In the genomic region with DNA sequence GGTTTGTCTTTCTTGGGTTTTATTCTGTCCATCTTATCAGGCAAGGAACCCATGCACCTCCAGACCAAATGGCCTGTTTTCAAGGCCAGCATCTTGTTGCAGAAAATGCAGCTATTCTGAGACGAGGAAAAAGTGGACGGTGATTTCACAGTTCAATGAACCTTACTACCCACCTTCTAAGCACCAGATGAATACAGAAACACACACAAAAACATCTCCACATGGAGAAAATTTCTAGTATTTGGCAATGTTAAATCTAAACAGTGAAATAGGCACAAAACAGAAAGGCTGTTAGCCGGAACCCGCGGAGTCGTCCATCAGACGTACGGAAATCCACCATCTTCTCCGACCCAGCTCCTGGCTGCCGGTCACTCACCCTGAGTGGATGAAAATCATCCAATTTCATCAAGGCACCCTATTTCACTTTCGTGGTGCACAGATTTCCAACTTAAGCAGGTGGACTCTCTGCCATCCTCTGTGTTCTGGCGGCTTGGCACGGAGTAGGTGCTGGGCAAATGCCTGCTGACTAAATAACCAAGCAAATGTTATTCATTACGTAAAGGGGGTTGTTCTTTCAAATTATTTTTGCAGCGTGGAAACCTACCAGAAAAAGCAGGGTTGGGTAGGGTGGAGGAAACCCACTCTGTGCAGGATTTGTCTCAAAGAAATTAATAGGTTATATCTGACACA, we compare ENCODE assay signal across 29 mouse cellular contexts.
DNase-seq lines count a peak whose midpoint lies in the region; ATAC-seq and TF ChIP-seq lines count a peak whose summit lies in the region.
"Had no signal": no experiment of that assay in that cellular context is flagged by ENCODE, and none has a peak within 500 bp of the region (broad histone marks: within the 10 kb centered on the region; RNA-seq: fewer than 3 reads in every experiment).

No protein-coding gene starts in this region.

- H3K36me3 ChIP-seq in forebrain, postnatal 0 days (ENCODE audit: insufficient read depth): no peaks in the 10 kb centered on the region
- no peaks in the 10 kb centered on the region for H3K36me3 ChIP-seq in forebrain, embryonic 12.5 days (replicated peaks)
- H3K36me3 ChIP-seq: embryonic facial prominence, embryonic 13.5 days; limb, embryonic 15.5 days; midbrain, embryonic 13.5 days; neural tube, embryonic 13.5 days had no signal

- no peaks in the 10 kb centered on the region for H3K9me3 ChIP-seq in forebrain, postnatal 0 days (ENCODE audit: low read length)
- H3K9me3 ChIP-seq in forebrain, embryonic 12.5 days: peaks cover 5% of the 10 kb centered on the region; the same call in 1 of the 2 replicates
- H3K9me3 ChIP-seq: limb, embryonic 15.5 days; neural tube, embryonic 13.5 days had no signal

- ATAC-seq in forebrain, postnatal 0 days: no peak
- ATAC-seq in forebrain, embryonic 12.5 days (ENCODE audit: low FRiP score): no peak
- ATAC-seq: forebrain, embryonic 14.5 days; inflammation-experienced regulatory T-cells, adult 6 months; midbrain, embryonic 13.5 days had no signal

- no peak overlapping the region for H3K4me2 ChIP-seq in forebrain, postnatal 0 days (ENCODE audit: low read depth)
- no peak overlapping the region for H3K4me2 ChIP-seq in forebrain, embryonic 12.5 days
- H3K4me2 ChIP-seq: embryonic facial prominence, embryonic 13.5 days; hindbrain, embryonic 14.5 days; limb, embryonic 15.5 days; lung, embryonic 14.5 days; midbrain, embryonic 13.5 days; neural tube, embryonic 13.5 days had no signal

- DNase-seq in forebrain, postnatal 0 days: peak; percentile 27
- peak; percentile 92 for DNase-seq in adipocyte (ENCODE audit: low spot score)
- peak; percentile 45 for DNase-seq in cerebellum, adult 9-10 months
- peak; percentile 47 to 72 for DNase-seq in layer of hippocampus, adult 18-20 months (ENCODE audit: low spot score in 2 of 2)
- no peak for DNase-seq in kidney, adult 18-20 months
- DNase-seq in frontal cortex, postnatal 36 days (ENCODE audit: low spot score in 2 of 2): no peak
- DNase-seq: adrenal gland, adult 8-10 months; gastrocnemius, postnatal 36 days; heart, postnatal 36 days; kidney, adult 8-10 months; kidney, postnatal 10 days; left cerebral cortex, postnatal 4 days; lung, embryonic 14.5 days; retina, postnatal 1 day; right cerebral cortex, postnatal 4 days; thymus, adult 2 months; thymus, postnatal 4 days had no signal

- no peak overlapping the region for H3K4me3 ChIP-seq in forebrain, postnatal 0 days (ENCODE audit: low read depth, low read length)
- H3K4me3 ChIP-seq in forebrain, embryonic 12.5 days (replicated peaks): no peak overlapping the region
- H3K4me3 ChIP-seq: embryonic facial prominence, embryonic 13.5 days; erythroblast, embryonic 14.5 days; left cerebral cortex, adult 2 months; limb, embryonic 15.5 days; megakaryocyte, embryonic 14.5 days; midbrain, embryonic 13.5 days; neural tube, embryonic 13.5 days had no signal

- no peak overlapping the region for H3K9ac ChIP-seq in forebrain, postnatal 0 days
- H3K9ac ChIP-seq in forebrain, embryonic 12.5 days: no peak overlapping the region
- H3K9ac ChIP-seq: embryonic facial prominence, embryonic 13.5 days; hindbrain, embryonic 14.5 days; limb, embryonic 15.5 days; liver, embryonic 14.5 days; lung, embryonic 14.5 days; midbrain, embryonic 13.5 days; neural tube, embryonic 13.5 days had no signal

- H3K27me3 ChIP-seq in forebrain, postnatal 0 days (ENCODE audit: insufficient read depth, low read length): no peaks in the 10 kb centered on the region
- no peaks in the 10 kb centered on the region for H3K27me3 ChIP-seq in forebrain, embryonic 12.5 days
- H3K27me3 ChIP-seq: embryonic facial prominence, embryonic 13.5 days; limb, embryonic 15.5 days; neural tube, embryonic 13.5 days had no signal

- no peak overlapping the region for H3K27ac ChIP-seq in forebrain, postnatal 0 days (ENCODE audit: low read depth, low read length)
- H3K27ac ChIP-seq in forebrain, embryonic 12.5 days: no peak overlapping the region
- H3K27ac ChIP-seq: embryonic facial prominence, embryonic 13.5 days; hindbrain, embryonic 14.5 days; left cerebral cortex, adult 2 months; limb, embryonic 15.5 days; liver, embryonic 14.5 days; midbrain, embryonic 13.5 days; neural tube, embryonic 13.5 days had no signal

- no peak for TF ChIP-seq CTCF in forebrain, postnatal 0 days (IDR thresholded peaks at IDR 0.05; ENCODE audit: low read depth)

- 70% methylated on average over 15 of the region's 15 CpGs for WGBS in forebrain, postnatal 0 days
- 90% methylated on average over 15 of the region's 15 CpGs for WGBS in forebrain, embryonic 12.5 days

- H3K4me1 ChIP-seq in forebrain, postnatal 0 days (ENCODE audit: insufficient read depth): no peaks in the 10 kb centered on the region
- peaks cover 15% of the 10 kb centered on the region for H3K4me1 ChIP-seq in forebrain, embryonic 12.5 days
- H3K4me1 ChIP-seq: limb, embryonic 15.5 days; megakaryocyte, embryonic 14.5 days had no signal

Comparison
In these comparisons a context has a peak if more than half of its experiments do, and no peak if none do; other contexts are left out.
1. DNase-seq: peak in forebrain, postnatal 0 days (single experiment), adipocyte (single experiment), cerebellum, adult 9-10 months (single experiment) and layer of hippocampus, adult 18-20 months (2 of 2); none in kidney, adult 18-20 months (single experiment) and frontal cortex, postnatal 36 days (0 of 2).